Mouse (Mus musculus): Measurements from ENCODE around the gene Fam207a. TPM values are rescaled to one million over a fixed set of nuclear protein-coding genes. Genes with fewer than 3 reads are reported as not detected.
A peak's percentile ranks its signal among the peaks of the same experiment; 100 is the strongest.

The Fam207a gene
- polyA plus RNA-seq, 1 experiment from 2014 or later, result 43.6 TPM

DNA sequence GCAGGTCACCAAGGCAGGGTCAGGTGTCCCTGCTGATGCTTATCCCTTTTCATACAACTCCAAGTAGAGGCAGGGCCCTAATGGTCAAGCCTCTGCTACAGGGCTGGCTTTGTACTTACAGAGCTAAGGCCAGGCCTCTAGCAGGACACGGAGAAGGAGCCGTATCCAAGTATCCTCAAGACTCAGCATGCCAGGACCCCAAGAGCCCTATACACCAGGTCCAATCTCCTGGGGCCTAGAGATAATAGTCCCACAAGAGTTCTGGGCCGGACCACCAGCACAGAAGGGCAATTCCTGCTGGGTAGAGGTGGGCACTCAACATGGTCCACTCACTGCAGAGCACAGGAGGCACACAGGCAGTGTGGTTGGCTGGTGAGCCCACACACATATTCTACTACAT lies 6.8 kb downstream of the Fam207a start:
- peaks cover 91% of the 10 kb centered on the region for H3K36me3 ChIP-seq
- peaks cover 8% of the 10 kb centered on the region for H3K4me1 ChIP-seq
- ATAC-seq (ENCODE audit: low FRiP score, low read depth), result no peak
- H3K27me3 ChIP-seq, result no peaks in the 10 kb centered on the region
- H3K4me2 ChIP-seq (replicated peaks), result no peak overlapping the region
- 95% methylated on average over 3 of the region's 3 CpGs for WGBS
- H3K9me3 ChIP-seq, result no peaks in the 10 kb centered on the region
- H3K27ac ChIP-seq, result no peak overlapping the region
- H3K4me3 ChIP-seq, result no peak overlapping the region
- no peak overlapping the region for H3K9ac ChIP-seq

GRCm38 (mm10) chr10:77507779-77508178 lies 7.8 kb downstream of the Fam207a start:
- H3K9me3 ChIP-seq, result no peaks in the 10 kb centered on the region
- H3K27ac ChIP-seq, result no peak overlapping the region
- no peak overlapping the region for H3K4me3 ChIP-seq
- no peak overlapping the region for H3K9ac ChIP-seq
- no peak overlapping the region for H3K4me2 ChIP-seq (replicated peaks)
- H3K4me1 ChIP-seq, result peaks cover 8% of the 10 kb centered on the region
- H3K36me3 ChIP-seq, result peaks cover 95% of the 10 kb centered on the region
- WGBS, result 94% methylated on average over 4 of the region's 4 CpGs
- no peaks in the 10 kb centered on the region for H3K27me3 ChIP-seq
- ATAC-seq (ENCODE audit: low FRiP score, low read depth), result no peak

DNA sequence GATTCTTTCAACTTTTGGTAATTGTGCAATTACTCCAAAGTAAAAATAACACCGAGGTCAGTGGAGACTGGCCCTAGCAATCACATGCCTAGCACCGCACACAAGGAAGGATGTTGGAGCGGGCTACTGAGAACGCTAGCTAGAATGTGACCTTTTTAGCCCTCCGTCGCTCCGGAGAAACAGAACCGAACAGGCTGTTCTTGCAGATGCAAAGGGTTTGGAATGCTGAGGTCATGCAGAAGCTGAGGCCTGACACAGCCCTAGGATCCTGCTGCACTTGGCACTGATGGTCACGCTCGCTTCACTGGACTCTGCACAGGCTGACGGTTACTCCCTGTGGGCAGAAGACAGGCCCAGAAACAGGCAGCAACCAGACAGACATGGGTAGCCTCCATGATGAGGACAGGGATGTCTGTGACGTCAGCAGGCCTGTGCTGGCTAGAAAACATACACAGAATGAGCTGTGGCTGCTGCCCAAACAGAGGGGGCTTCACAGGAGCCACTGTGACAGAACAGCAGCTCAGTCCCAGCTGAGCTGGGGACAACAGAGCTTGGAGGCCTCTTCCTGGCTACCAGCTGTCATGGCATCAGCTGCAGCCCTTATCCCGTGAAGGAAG lies 8.5 kb downstream of the Fam207a start:
- H3K9ac ChIP-seq, result no peak overlapping the region
- H3K36me3 ChIP-seq, result peaks cover 93% of the 10 kb centered on the region
- ATAC-seq (ENCODE audit: low FRiP score, low read depth), result no peak
- WGBS, result 92% methylated on average over 13 of the region's 13 CpGs
- H3K9me3 ChIP-seq, result no peaks in the 10 kb centered on the region
- no peak overlapping the region for H3K4me3 ChIP-seq
- H3K4me1 ChIP-seq, result peaks cover 8% of the 10 kb centered on the region
- H3K27ac ChIP-seq, result no peak overlapping the region
- no peaks in the 10 kb centered on the region for H3K27me3 ChIP-seq
- H3K4me2 ChIP-seq (replicated peaks), result no peak overlapping the region

DNA sequence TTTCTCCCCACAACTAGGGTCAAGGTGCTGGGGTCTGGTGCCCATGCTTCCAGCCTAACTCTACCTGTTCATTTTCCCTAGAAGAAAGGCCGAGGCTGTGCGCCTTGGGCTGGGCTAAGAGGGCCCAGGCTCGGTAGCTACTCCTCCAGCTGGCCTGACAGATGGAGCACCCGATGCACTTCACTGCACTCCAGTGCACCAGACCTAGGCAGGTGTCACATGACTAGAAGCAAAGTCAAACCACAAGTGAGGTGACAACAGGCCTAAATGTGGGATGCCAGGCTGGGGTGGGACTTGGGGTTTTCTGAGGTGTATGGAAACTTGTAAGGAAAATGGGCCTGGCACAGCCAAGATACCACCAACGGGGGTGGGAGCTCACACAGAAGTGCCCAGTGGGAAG lies 9.1 kb downstream of the Fam207a start:
- Histone ChIP-seq H3K27ac (no peak overlapping the region), H3K27me3 (no peaks in the 10 kb centered on the region), H3K4me1 (peaks cover 8% of the 10 kb centered on the region), H3K36me3 (peaks cover 93% of the 10 kb centered on the region), H3K4me3 (no peak overlapping the region), H3K9me3 (no peaks in the 10 kb centered on the region), H3K4me2 (replicated peaks) (no peak overlapping the region), H3K9ac (no peak overlapping the region)
- 93% methylated on average over 5 of the region's 5 CpGs for WGBS
- no peak for ATAC-seq (ENCODE audit: low FRiP score, low read depth)

DNA sequence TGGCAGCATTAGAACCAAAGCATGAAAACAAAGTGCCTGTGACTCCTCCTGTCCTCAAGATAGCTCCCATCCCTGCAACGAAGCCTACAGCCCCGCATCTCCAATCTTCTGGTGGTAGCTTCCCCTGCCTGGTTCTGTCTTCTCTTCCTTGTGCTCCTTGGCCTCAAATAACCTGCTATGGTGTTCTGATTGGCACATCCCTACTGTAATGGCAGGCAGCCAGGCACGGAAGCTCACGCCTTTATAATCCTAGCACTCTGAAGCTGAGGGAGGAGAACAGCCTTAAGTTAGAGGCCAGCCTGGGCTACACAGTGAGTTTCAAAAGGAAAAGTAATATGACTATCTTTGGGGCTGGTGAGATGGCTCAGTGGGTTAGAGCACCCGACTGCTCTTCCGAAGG lies 11.4 kb downstream of the Fam207a start:
- H3K4me3 ChIP-seq, result no peak overlapping the region
- no peak overlapping the region for H3K4me2 ChIP-seq (replicated peaks)
- no peak overlapping the region for H3K27ac ChIP-seq
- H3K9me3 ChIP-seq, result no peaks in the 10 kb centered on the region
- peaks cover 90% of the 10 kb centered on the region for H3K36me3 ChIP-seq
- no peak for ATAC-seq (ENCODE audit: low FRiP score, low read depth)
- no peaks in the 10 kb centered on the region for H3K27me3 ChIP-seq
- 98% methylated on average over 6 of the region's 6 CpGs for WGBS
- H3K4me1 ChIP-seq, result no peaks in the 10 kb centered on the region
- no peak overlapping the region for H3K9ac ChIP-seq

GRCm38 (mm10) chr10:77502967-77503922 lies 12.3 kb downstream of the Fam207a start:
- Histone ChIP-seq H3K36me3 (peaks cover 86% of the 10 kb centered on the region), H3K4me3 (no peak overlapping the region), H3K4me2 (replicated peaks) (no peak overlapping the region), H3K4me1 (peaks cover 6% of the 10 kb centered on the region), H3K9ac (peak overlapping the region; percentile 39; the same call in 1 of the 2 replicates), H3K27me3 (no peaks in the 10 kb centered on the region), H3K9me3 (no peaks in the 10 kb centered on the region), H3K27ac (no peak overlapping the region)
- no peak for ATAC-seq (ENCODE audit: low FRiP score, low read depth)
- 89% methylated on average over 25 of the region's 25 CpGs for WGBS

- H3K36me3 ChIP-seq, result peaks cover 81% of the 10 kb centered on the region
- no peak overlapping the region for H3K27ac ChIP-seq
- H3K9ac ChIP-seq, result no peak overlapping the region
- no peaks in the 10 kb centered on the region for H3K27me3 ChIP-seq
- no peak overlapping the region for H3K4me3 ChIP-seq
- H3K4me2 ChIP-seq (replicated peaks), result no peak overlapping the region
- ATAC-seq (ENCODE audit: low FRiP score, low read depth), result no peak
- 87% methylated on average over 14 of the region's 14 CpGs for WGBS
- peaks cover 15% of the 10 kb centered on the region for H3K4me1 ChIP-seq
- H3K9me3 ChIP-seq, result no peaks in the 10 kb centered on the region
Measured at GRCm38 (mm10) chr10:77500636-77501035, 14.9 kb downstream of the Fam207a start.

- Histone ChIP-seq H3K9me3 (no peaks in the 10 kb centered on the region), H3K27me3 (no peaks in the 10 kb centered on the region), H3K4me3 (no peak overlapping the region), H3K4me1 (peaks cover 15% of the 10 kb centered on the region), H3K27ac (no peak overlapping the region), H3K36me3 (peaks cover 85% of the 10 kb centered on the region), H3K4me2 (replicated peaks) (no peak overlapping the region), H3K9ac (peak overlapping the region; percentile 40; the same call in 1 of the 2 replicates)
- 37% methylated on average over 6 of the region's 6 CpGs for WGBS
- no peak for ATAC-seq (ENCODE audit: low FRiP score, low read depth)
Measured at GRCm38 (mm10) chr10:77498254-77498653, 17.3 kb downstream of the Fam207a start.

- WGBS, result 93% methylated on average over 13 of the region's 13 CpGs
- ATAC-seq (ENCODE audit: low FRiP score, low read depth), result no peak
- Histone ChIP-seq H3K27ac (0 out of 2 replicates have a peak overlapping the region, but pooled peaks have one; percentile 6), H3K9me3 (0 out of 2 replicates have a peak, but pooled peaks cover 4% of the 10 kb centered on the region), H3K4me1 (peaks cover 15% of the 10 kb centered on the region), H3K36me3 (peaks cover 84% of the 10 kb centered on the region), H3K4me3 (no peak overlapping the region), H3K9ac (no peak overlapping the region), H3K4me2 (replicated peaks) (no peak overlapping the region), H3K27me3 (no peaks in the 10 kb centered on the region)
Measured at GRCm38 (mm10) chr10:77497185-77497584, 18.4 kb downstream of the Fam207a start.

- peaks cover 5% of the 10 kb centered on the region; the same call in 1 of the 2 replicates for H3K4me1 ChIP-seq
- WGBS, result 96% methylated on average over 3 of the region's 3 CpGs
Measured at GRCm38 (mm10) chr10:77492885-77493284, 22.7 kb downstream of the Fam207a start.

DNA sequence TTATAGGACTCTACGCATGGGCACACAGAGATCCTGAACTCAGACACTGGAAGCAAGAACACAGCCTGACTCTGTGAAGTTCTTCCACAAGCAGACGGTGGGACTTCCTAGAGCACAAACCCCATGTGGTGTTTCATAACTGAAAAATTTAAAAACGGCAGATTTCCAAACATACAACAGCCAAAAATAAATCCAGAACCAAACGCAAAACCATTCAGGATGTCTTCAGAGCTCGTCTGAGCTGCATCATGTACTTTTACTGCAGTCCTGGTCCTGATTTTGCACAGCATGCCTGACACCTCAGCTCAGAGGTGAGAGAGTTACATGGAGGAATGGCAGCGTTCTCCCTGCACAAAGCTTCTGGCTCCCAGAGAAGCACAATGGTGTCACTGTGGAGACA lies 24.0 kb downstream of the Fam207a start:
- H3K27me3 ChIP-seq, result no peaks in the 10 kb centered on the region

More at GRCm38 (mm10) chr10:77492885-77493284, 22.7 kb downstream of the Fam207a start:
- H3K4me3 ChIP-seq, result no peak overlapping the region
- no peak overlapping the region for H3K4me2 ChIP-seq (replicated peaks)
- no peak overlapping the region for H3K27ac ChIP-seq
- no peaks in the 10 kb centered on the region for H3K27me3 ChIP-seq
- no peak overlapping the region for H3K9ac ChIP-seq
- H3K9me3 ChIP-seq, result 0 out of 2 replicates have a peak, but pooled peaks cover 4% of the 10 kb centered on the region
- H3K36me3 ChIP-seq, result peaks cover 92% of the 10 kb centered on the region
- no peak for ATAC-seq (ENCODE audit: low FRiP score, low read depth)

GRCm38 (mm10) chr10:77488168-77488567 lies 27.4 kb downstream of the Fam207a start:
- no peak for ATAC-seq (ENCODE audit: low FRiP score, low read depth)
- Histone ChIP-seq H3K4me1 (peaks cover 10% of the 10 kb centered on the region), H3K4me2 (replicated peaks) (no peak overlapping the region), H3K9ac (no peak overlapping the region), H3K36me3 (peaks cover 67% of the 10 kb centered on the region), H3K27ac (no peak overlapping the region), H3K27me3 (no peaks in the 10 kb centered on the region), H3K9me3 (0 out of 2 replicates have a peak, but pooled peaks cover 4% of the 10 kb centered on the region), H3K4me3 (no peak overlapping the region)
- 93% methylated on average over 7 of the region's 7 CpGs for WGBS

More for the DNA sequence above, 24.0 kb downstream of the Fam207a start:
- WGBS, result 83% methylated on average over 6 of the region's 6 CpGs
- H3K4me3 ChIP-seq, result no peak overlapping the region
- no peak overlapping the region for H3K9ac ChIP-seq
- H3K4me1 ChIP-seq, result no peaks in the 10 kb centered on the region
- H3K27ac ChIP-seq, result no peak overlapping the region
- peaks cover 93% of the 10 kb centered on the region for H3K36me3 ChIP-seq
- H3K4me2 ChIP-seq (replicated peaks), result no peak overlapping the region
- 0 out of 2 replicates have a peak, but pooled peaks cover 4% of the 10 kb centered on the region for H3K9me3 ChIP-seq
- ATAC-seq (ENCODE audit: low FRiP score, low read depth), result no peak
